Mouse (Mus musculus): ENCODE results near the gene Ccdc34.

Ccdc34 gene

GRCm38 (mm10) chr2:110176761-110177400 lies 159.3 kb downstream of the Ccdc34 start:
- intact Hi-C loops (cut with DNase I): no loop called here

DNA sequence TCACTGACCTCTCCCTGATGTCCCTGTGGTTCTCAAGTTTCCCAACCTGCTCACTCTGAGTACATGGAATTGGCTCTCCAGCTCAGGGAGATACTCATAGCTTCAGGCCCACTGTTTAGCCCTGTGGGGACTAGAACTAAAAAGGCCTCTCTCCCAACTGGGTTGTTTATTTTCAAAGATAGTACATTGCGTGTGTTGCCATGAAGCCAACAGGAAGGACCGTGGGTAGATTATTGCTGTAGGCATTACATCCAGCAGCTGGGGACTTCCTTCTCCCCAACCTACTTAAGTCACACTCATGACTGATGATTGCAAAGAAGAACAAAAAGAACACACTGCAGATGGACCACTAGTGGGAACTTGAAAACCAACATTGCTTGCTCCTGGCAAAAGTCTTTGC lies 159.8 kb downstream of the Ccdc34 start:
- intact Hi-C loops (cut with DNase I): no loop called here

DNA sequence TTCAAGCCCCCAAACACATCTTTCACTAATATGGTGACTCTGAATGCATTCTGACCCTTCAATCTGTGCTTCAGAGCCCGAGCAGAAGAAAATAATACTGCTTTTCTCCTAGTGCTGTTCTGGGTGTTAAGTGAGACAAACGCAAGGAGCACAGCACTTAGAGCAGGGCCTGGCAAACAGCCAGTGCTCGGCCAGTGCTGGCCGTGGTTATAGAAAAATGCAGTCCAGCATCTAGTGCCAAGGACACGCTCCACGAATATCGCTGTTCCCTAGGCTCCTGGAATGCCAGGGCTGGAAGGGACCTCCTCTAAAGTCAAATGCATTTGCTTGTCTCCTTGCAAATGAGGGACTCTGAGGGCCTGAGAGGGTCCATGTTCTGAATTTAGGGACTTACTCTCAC lies 160.3 kb downstream of the Ccdc34 start:
- intact Hi-C loops (cut with DNase I): no loop called here

DNA sequence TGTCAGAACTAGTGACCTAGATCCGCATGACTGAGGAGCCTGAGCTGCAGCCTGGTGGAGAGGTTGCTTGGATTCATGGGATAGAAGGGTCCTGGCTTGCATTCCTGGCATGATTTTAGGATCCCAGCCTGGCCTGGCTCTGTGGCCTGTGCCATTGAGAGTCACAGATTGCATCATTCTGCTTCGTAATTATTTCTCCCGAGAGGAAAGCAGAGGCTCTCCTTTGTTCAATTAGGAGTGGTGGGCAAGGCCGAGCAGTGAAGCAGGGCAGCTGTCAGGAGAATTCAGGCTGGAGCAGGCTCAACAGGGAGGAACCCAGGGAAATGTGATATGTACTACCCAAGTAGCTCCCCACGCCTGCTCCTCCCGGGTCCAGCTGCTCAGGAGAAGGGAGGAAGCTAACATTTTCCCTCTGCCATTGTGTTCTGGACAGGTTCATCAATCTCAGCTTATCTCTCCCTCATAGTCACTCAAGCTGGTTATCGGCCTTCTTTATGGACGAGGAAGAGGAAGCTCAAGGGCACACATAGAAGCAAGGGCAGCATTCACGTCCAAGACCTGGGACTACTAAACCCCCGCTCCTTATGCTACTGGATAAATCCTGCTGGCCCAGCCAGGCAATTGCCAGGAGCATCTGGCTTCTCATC lies 162.2 kb downstream of the Ccdc34 start:
- intact Hi-C loops (cut with DNase I): no loop called here

GRCm38 (mm10) chr2:110180316-110180670 lies 162.7 kb downstream of the Ccdc34 start:
- intact Hi-C loops (cut with DNase I): no loop called here

DNA sequence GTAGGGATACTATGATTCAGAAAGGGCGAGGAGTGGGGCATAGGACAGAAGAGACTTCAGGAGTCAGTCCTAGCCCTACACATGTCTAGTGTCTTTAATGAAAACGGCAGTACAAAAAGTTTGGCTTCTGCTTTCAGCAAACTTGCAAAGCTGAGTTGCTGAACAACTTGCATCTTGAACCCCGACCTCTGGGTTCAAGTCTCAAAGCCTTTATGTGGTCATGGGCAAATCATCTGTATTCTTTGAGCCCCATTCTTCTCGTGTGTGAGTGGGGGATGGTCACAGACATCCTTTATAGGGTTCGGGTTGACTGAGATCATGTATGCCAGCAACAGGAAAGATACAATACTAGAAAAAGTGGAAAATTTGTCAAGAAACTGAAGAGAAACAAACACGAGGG lies 164.0 kb downstream of the Ccdc34 start:
- intact Hi-C loops (cut with DNase I): no loop called here

- intact Hi-C loops (cut with DNase I): no loop called here
Observed at GRCm38 (mm10) chr2:110182248-110182647, 164.6 kb downstream of the Ccdc34 start.

- intact Hi-C loops (cut with DNase I): no loop called here
Observed at GRCm38 (mm10) chr2:110182795-110183486, 165.3 kb downstream of the Ccdc34 start.

DNA sequence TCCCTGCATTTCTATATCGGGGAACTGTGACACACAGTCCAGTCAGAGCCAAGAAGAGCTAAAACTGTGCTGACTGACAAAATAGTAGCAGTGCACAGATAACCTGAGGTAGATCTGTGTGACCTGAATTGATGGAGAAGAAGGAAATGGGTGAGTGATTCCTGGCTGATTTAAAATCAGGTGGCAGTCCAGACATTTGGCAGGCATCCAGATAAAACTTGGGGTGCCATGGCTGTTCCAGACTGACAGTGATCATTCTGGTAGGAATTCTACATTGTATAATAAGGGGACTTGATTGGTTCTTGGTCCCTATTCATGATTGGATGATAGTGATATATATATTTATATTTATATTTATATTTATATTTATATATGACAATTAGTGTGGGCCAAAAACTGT lies 166.5 kb downstream of the Ccdc34 start:
- intact Hi-C loops (cut with DNase I): no loop called here

DNA sequence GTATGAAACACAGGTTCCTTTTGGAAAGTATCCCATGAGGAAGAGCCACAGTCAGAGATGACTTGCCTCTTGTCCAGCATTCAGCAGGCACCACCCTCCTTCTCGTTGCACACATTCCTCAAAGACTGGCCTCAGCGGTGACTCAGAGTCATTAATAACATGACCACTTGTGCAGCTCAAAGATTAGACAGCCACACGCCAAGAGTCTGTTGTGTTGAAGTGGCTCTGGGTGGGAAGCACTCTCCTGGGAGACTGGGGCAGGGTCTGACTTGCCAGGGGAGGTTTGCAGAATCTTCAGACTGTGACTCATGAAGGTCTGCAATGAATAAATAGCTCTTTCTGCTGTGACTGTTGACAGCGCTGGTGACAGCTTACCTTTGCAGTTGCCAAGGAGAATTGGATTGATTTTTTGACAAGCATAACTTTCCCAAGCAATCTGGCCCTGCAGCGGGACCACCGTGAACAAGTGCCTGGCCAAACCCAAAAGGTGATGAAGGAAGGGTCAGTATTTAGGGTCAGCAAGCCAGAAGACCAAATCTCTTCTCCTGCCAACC lies 168.9 kb downstream of the Ccdc34 start:
- intact Hi-C loops (cut with DNase I): no loop called here

DNA sequence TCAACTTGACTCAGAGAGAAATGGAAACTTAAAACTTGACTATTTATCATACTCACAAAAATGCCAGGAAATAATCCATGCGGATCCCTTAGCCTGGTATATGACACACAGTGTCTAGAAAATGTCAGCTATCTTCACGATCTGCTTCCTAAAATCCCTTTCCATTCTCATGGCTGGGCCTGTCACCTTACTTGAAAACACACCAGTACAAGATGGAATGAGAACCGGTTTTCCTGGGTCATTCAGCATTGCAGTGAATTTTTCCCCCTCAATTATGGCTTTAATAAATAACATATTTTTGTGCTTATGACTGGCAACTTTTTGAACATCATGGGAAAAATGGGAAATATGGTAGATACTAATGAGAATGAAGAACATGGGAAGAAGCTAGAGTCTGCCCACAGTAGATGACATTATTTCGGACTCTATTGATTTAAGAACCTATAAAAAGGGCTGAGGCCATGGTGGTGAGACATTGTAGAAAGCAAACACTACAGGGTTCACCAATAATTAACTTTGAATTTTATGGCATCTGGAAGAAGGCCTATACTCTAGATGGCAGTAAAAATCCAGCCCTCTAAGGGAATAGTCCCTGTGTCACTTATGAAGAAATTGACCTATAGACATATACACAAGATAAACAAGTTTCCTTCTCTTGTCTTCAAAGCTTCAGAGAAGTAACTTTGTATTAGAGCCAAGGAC lies 171.2 kb downstream of the Ccdc34 start:
- intact Hi-C loops (cut with DNase I): no loop called here

DNA sequence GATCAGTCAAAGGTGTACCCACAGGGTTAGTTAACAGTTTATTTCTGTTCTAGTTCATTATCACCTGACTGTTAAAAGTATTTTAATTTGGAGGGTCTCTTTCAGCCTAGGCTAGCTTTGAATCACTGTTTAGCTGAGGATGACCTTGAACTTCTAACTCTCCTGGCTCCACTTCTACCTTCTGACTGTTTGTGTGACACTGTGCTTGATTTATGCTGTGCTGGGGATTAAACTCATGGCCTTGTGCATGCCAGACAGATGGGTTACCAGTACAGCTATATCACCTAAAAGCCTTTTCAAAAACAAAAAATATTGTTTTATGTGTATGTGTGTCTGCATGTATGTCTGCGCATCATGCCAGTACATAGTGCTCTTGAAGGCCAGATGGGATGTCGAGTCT lies 172.8 kb downstream of the Ccdc34 start:
- intact Hi-C loops (cut with DNase I): no loop called here

DNA sequence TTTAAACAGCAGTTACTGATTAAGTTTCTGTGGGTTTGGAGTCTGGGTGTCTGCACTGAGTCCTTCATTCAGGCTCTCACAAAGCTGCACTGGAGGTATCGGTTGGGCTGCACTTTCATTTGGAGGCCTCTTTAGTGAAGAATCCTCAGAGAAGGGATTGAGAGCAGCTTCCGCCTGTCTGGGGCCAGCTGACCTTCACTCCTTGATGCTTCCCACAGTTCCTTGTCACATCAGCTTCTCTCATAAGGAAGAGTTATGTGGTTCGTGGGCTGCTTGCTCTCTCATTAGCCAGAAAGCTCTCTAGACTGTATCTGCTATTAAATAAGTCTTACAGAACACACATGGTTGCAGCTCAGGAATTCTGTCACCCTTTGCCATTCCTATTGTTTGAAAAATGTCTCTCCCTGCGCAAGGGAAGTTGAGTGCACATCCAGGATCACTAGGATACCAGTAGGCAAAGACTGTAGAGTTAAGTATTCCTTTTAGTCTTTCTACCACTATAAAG lies 173.6 kb downstream of the Ccdc34 start:
- intact Hi-C loops (cut with DNase I): no loop called here

DNA sequence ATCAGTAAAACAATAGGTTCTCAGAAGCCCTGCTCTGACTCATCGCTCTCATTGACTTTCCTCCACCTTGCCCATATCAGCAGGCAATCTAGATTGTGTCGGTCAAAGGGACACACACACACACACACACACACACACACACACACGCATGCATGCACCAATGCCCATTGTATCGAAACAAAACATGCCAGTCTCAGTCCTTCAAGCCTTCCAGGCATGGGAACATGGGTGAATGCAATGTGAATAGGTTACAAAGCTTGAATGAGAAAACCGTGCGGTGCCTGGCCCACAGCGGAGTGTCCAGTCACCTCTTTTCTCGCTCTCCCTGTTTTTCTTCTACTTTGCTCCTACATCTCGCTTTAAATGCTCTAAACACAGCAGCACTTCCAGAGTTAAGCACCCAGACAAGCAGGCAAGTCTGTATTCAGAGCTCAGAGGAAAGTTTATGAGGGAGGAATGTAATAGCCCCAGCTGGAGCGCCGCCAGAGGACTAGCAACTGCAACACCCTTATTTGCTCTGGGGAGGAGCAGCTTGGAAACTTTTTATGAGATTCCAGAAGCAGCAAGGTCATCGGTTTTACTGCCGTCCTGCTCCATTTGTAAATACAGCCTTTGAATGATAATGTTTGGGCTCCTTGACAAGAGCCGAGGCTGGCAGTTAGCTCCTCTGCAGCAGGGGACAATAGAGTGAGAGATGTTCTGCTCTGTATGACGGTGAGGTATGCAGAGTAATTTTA lies 174.5 kb downstream of the Ccdc34 start:
- intact Hi-C loops (cut with DNase I): no loop called here

- intact Hi-C loops (cut with DNase I): no loop called here
Observed at GRCm38 (mm10) chr2:110192702-110193312, 175.2 kb downstream of the Ccdc34 start.

DNA sequence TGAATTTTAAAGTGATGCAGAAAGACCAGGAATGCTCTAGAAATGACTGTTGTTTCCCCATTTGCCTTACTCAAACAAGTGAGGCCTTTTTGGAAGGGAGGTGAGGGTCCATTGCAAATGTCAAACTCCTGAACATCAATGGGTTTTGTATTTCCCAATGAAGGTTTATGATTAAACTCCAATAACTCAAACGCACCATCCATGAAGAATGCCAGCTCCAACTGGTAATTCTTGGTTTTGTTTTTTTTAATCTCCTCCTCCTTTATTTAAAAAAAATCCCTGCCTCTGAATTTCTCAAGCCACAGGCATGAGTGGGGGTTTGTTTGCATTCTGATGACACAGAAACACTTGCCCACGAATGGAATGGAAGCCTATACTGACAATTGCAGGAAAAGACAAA lies 178.9 kb downstream of the Ccdc34 start:
- intact Hi-C loops (cut with DNase I): no loop called here

DNA sequence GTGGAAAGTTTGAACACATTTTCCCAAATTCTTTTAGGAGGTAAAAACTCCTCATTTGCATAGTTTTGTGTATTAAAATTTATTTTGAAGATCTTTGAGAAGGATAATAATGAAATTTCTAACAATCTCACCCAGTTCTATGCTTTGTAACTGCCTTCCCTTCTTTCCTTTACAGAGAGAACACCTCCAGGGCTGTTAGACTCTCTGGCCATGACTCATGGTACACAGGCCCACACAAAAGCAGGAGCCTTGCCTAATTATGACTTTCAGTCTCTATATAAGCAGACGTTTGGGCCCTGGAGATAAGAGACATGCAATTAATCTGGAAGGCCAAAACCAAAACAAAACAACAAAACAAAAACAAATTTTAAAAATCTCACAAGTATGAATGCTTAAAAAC lies 182.0 kb downstream of the Ccdc34 start:
- intact Hi-C loops (cut with DNase I): no loop called here

DNA sequence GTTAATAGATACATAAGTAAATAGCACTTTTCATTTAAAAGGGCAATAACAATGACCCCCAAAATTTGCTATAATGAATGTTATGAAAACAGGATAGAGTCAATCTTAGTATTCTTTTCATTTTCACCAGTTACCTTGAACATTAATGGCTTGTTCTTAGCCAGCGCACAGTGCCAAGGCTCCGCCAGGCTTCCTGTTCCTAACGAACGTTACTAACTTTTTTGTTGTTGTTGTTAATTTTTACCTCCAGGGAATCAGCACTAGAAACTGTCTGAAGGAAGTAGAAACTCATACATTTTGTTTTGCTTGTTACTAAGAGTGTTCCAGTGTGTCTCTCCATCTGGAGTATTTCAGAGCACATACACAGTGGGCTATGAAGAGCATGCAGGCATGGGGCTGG lies 184.2 kb downstream of the Ccdc34 start:
- intact Hi-C loops (cut with DNase I): no loop called here

DNA sequence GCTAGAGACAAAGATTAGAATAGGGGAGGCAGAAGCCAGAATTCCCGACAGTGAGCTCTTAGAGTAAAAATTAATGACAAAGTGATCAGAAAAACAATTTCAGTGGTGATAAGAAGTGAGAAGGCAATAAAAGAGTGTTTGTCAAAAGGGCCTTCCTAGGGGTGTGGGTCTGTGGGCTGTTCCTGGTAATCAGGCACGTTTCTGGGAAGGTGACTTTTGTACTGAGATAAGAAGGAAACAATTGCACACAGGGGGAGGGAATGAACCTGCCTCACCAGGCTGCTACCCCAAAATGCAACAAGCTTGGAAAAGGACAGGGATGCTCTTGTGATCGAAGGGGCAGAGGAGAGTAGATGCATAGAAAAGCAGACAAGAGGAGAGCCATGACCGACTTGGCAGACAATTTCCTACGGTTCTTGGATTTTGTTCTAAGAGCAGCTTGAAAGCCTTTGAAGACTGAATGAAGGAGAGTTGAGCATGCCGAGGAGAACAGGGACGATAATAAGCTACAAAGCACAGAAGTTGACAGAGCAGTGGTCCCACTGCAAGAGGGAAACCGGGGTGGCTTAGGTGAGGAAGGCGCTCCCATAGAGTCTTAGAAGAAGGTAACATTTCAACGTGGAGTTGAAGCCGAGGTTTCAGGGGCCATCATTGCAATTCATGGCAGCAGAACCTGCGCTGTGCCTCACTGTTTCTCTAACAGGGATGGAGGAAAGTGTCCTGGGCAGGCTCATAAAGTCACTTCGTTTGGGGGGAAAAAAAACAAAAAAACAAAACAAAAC lies 185.3 kb downstream of the Ccdc34 start:
- intact Hi-C loops (cut with DNase I): no loop called here

DNA sequence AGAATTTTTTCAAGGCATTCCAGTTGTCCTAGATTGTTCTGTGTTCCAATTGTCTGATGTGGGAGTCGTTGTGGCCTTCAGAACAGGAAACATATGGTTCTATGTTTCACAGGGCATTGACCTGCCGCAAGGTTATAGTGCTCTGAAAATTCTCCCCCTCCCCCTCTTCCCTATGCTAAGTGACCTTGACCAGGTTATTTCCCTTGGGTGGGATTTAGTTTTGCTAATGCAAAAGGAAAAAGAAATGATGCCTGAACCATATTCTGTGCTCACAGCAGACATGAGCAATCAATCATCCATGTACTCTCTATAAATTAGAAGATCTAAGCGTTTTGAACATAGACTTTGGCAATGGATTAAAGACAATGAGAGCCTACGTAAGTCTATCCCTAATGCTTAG lies 186.6 kb downstream of the Ccdc34 start:
- intact Hi-C loops (cut with DNase I): loop anchor here (2.0 kb wide), 1 partner anchor 299 kb away; no protein-coding TSS in a partner anchor

Measured in adrenal gland (tissue).